Mouse (Mus musculus): ENCODE measurements around the gene Ap2b1. TPM values are rescaled to one million over a fixed set of nuclear protein-coding genes. Genes with fewer than 3 reads are reported as not detected.

The Ap2b1 gene
- polyA plus RNA-seq (2012; ENCODE audit: low replicate concordance) = 12.4 and 24.2 TPM in 2 replicates

GRCm38 (mm10) chr11:83298225-83299195 is at the start of gene Ap2b1:
Ap2b1 (plus strand) TSS chr11:83299024.

GRCm38 (mm10) chr11:83286566-83286965 is 12.3 kb upstream of the Ap2b1 start, which contains the start of gene Slfn14:
Slfn14 (minus strand) TSS chr11:83286726.

GRCm38 (mm10) chr11:83302526-83303251 is 3.9 kb downstream of the Ap2b1 start, which contains the start of gene Pex12:
Pex12 (minus strand) TSS chr11:83302586.

DNA sequence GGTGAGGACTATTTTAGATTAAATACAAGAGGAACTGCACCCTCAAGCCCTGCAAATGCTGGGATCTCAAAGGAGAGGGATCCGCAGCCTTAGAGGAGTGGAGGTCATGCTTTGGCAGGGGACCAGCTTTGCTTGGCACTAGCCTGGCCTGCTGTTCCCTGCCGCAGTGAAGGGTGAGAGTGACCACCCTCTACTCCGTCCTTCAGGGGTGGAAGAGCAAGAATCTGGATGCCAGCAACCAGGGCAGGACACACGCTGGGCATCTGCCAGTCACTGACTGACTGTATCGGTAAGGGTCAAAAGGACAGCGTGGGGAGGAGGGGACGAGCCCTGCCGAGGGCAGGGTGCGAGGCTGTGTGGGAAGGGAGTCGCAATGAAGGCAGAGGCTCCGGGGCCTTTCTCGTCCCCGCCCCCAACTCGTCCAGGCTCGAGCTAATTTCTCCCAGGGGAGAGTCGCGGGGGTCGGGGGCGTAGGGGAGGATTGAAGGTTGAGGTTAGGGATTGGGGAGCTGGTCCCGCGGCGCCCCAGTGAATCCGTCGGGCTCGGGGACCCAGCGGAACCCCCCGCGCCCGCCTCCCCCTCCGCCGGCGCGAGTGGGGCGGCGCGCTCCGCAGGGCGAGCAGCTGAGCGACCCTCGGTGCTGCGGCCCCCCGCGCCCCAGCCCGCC is 110.4 kb downstream of the Ap2b1 start, which contains the start of gene Rasl10b:
Rasl10b (plus strand) TSS at position 51 of the 668 bp plus-strand sequence.

DNA sequence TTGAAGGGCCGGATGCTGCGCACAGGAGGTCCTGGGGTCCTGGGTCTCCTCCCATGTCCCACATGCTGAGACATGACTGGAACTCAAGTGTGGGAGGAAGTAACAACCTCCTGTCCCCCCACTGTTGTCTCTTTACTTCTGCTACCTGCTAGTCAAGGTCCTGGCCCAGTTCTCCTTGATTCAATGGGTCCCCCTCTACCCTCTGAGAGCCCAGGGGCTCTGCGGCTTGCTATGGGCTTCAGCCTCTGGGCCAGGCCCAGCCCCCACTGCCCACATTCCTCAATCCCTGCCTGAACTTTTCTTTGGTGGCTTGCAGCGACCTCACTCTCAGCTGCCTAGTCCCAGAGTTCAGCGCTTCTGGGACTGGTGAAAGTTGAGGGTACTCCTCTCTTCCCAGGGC is 130.5 kb downstream of the Ap2b1 start, which contains the start of gene Gas2l2:
Gas2l2 (minus strand) TSS at position 101 of the 400 bp plus-strand sequence.

DNA sequence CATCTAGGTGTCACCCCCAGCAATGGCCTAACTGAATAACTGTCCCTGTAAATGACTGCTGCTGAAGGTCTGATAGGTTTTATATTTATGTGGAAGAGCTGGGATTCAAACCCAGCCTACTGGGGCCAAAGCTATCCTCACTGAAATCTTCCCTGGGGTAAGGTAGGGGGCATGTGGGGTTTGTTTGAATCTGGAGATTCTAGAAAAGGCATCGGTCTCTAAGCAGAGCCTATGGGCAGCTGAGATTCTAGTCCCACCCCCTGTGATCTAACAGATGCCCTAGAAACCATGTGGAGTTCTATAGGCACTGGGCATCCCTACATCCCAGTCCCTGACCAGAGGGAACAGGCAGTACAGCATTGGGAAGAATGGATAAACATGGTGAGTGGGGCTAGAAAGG is 138.6 kb downstream of the Ap2b1 start, which contains the start of gene 1700020L24Rik:
1700020L24Rik (plus strand) TSS at position 301 of the 400 bp plus-strand sequence.

Other genes with a start within 250 kb of the Ap2b1 start
- gene Slfn2, start 233.9 kb upstream of the Ap2b1 start, polyA plus RNA-seq (2012; ENCODE audit: low replicate concordance) = 0.92 and 5.7 TPM in 2 replicates
- 0.63 and 1.1 TPM in 2 replicates for gene Slfn1, start 182.2 kb upstream of the Ap2b1 start, polyA plus RNA-seq (2012; ENCODE audit: low replicate concordance)
- gene Slfn4, start 123.8 kb upstream of the Ap2b1 start, polyA plus RNA-seq (2012; ENCODE audit: low replicate concordance) = 0.26 and 0.41 TPM in 2 replicates
- gene Slfn3, start 107.7 kb upstream of the Ap2b1 start, polyA plus RNA-seq (2012; ENCODE audit: low replicate concordance) = 0.80 TPM in 1 of 2 replicates, not detected in the other
- gene Slfn14, start 12.3 kb upstream of the Ap2b1 start, polyA plus RNA-seq (2012; ENCODE audit: low replicate concordance) = 0.15 and 0.91 TPM in 2 replicates
- 3.9 and 5.0 TPM in 2 replicates for gene Pex12, start 3.6 kb downstream of the Ap2b1 start, polyA plus RNA-seq (2012; ENCODE audit: low replicate concordance)
- 0.09 and 0.11 TPM in 2 replicates for gene Rasl10b, start 110.1 kb downstream of the Ap2b1 start, polyA plus RNA-seq (2012; ENCODE audit: low replicate concordance)
- gene Gas2l2, start 130.4 kb downstream of the Ap2b1 start, polyA plus RNA-seq (2012; ENCODE audit: low replicate concordance) = not detected in 2 replicates
- gene 1700020L24Rik, start 138.7 kb downstream of the Ap2b1 start, polyA plus RNA-seq (2012; ENCODE audit: low replicate concordance) = 0.50 TPM in 1 of 2 replicates, not detected in the other
- 0.42 and 0.46 TPM in 2 replicates for gene Mmp28, start 164.0 kb downstream of the Ap2b1 start, polyA plus RNA-seq (2012; ENCODE audit: low replicate concordance)
- 45.6 and 117 TPM in 2 replicates for gene Taf15, start 174.1 kb downstream of the Ap2b1 start, polyA plus RNA-seq (2012; ENCODE audit: low replicate concordance)
- not detected in 2 replicates for gene Heatr9, start 223.2 kb downstream of the Ap2b1 start, polyA plus RNA-seq (2012; ENCODE audit: low replicate concordance)
- gene Ccl5, start 231.5 kb downstream of the Ap2b1 start, polyA plus RNA-seq (2012; ENCODE audit: low replicate concordance) = 20.3 and 71.8 TPM in 2 replicates